Mouse (Mus musculus) layer of hippocampus, postnatal 25 days (tissue): Measurements from ENCODE around the gene Clba1. TPM values are rescaled to one million over a fixed set of nuclear protein-coding genes. Genes with fewer than 3 reads are reported as not detected.
A peak's percentile ranks its signal among the peaks of the same experiment; 100 is the strongest.

Experiments
- DNase-seq, 2 experiments: peaks; one replicate each; pipeline ENCODE4 v3.0.0; 2022; ENCODE audit warnings: mixed read lengths in 2 of 2, low spot score in 1 of 2; ENCODE audit errors: extremely low spot score in 1 of 2
- total RNA-seq, 2 experiments: library from RNA; stranded (reverse); gene quantifications; 2 replicates each; pipeline ENCODE4 v1.2.3; 2021

Gene Clba1
- total RNA-seq, result 10 to 100 TPM; 13.5 to 14.7 TPM

- DNase-seq, result peak; percentile 79 to 83
Measured at GRCm38 (mm10) chr12:112808587-112809364, at the start of gene Clba1. Gene Clba1 (plus strand): TSS chr12:112808937.

- DNase-seq, result no peak
Measured at GRCm38 (mm10) chr12:112759471-112759870, 49.3 kb upstream of the Clba1 start.

GRCm38 (mm10) chr12:112760154-112760926 lies 48.4 kb upstream of the Clba1 start, which contains the start of gene Pld4:
Gene Pld4 (plus strand): TSS chr12:112760655.
- DNase-seq, result no peak

GRCm38 (mm10) chr12:112761411-112761810 lies 47.3 kb upstream of the Clba1 start:
- DNase-seq, result no peak

GRCm38 (mm10) chr12:112762018-112762417 lies 46.7 kb upstream of the Clba1 start:
- no peak for DNase-seq

- DNase-seq, result peak in 1 of 2 experiments; percentile 3
Measured at GRCm38 (mm10) chr12:112763176-112763575, 45.6 kb upstream of the Clba1 start.

- DNase-seq, result no peak
Measured at GRCm38 (mm10) chr12:112764141-112764540, 44.6 kb upstream of the Clba1 start.

- no peak for DNase-seq
Measured at GRCm38 (mm10) chr12:112764991-112765390, 43.7 kb upstream of the Clba1 start.

- DNase-seq, result no peak
Measured at GRCm38 (mm10) chr12:112766586-112766985, 42.2 kb upstream of the Clba1 start.

GRCm38 (mm10) chr12:112767036-112767890 lies 41.5 kb upstream of the Clba1 start:
- DNase-seq, result no peak

GRCm38 (mm10) chr12:112768166-112768565 lies 40.6 kb upstream of the Clba1 start:
- no peak for DNase-seq

GRCm38 (mm10) chr12:112769031-112769430 lies 39.7 kb upstream of the Clba1 start:
- no peak for DNase-seq

- no peak for DNase-seq
Measured at GRCm38 (mm10) chr12:112769751-112770150, 39.0 kb upstream of the Clba1 start.

- DNase-seq, result no peak
Measured at GRCm38 (mm10) chr12:112770396-112770795, 38.3 kb upstream of the Clba1 start.

- DNase-seq, result no peak
Measured at GRCm38 (mm10) chr12:112772306-112772705, 36.4 kb upstream of the Clba1 start.

- no peak for DNase-seq
Measured at GRCm38 (mm10) chr12:112773366-112773765, 35.4 kb upstream of the Clba1 start.

GRCm38 (mm10) chr12:112774026-112774425 lies 34.7 kb upstream of the Clba1 start:
- no peak for DNase-seq

GRCm38 (mm10) chr12:112774481-112774880 lies 34.3 kb upstream of the Clba1 start:
- DNase-seq, result no peak

GRCm38 (mm10) chr12:112791026-112791425 lies 17.7 kb upstream of the Clba1 start:
- no peak for DNase-seq

GRCm38 (mm10) chr12:112793601-112794355 lies 15.0 kb upstream of the Clba1 start:
- no peak for DNase-seq
